Mouse (Mus musculus): Measurements from ENCODE around the gene Samd10.
A peak's percentile ranks its signal among the peaks of the same experiment; 100 is the strongest.

Gene Samd10

GRCm38 (mm10) chr2:181591528-181592085 lies 7.4 kb downstream of the Samd10 start, which contains the start of gene Prpf6:
Gene Prpf6, plus strand, starts transcription at chr2:181591868.
- DNase-seq = no peak

GRCm38 (mm10) chr2:181590471-181590870 lies 8.5 kb downstream of the Samd10 start:
- DNase-seq = no peak

GRCm38 (mm10) chr2:181589732-181590105 lies 9.3 kb downstream of the Samd10 start:
- no peak for DNase-seq

GRCm38 (mm10) chr2:181589011-181589731 lies 9.8 kb downstream of the Samd10 start:
- DNase-seq = no peak

GRCm38 (mm10) chr2:181588229-181588780 lies 10.7 kb downstream of the Samd10 start:
- DNase-seq = no peak

GRCm38 (mm10) chr2:181587796-181588195 lies 11.2 kb downstream of the Samd10 start:
- DNase-seq = no peak

- no peak for DNase-seq
These were observed 12.9 kb downstream of the Samd10 start for GRCm38 (mm10) chr2:181586124-181586523.

- no peak for DNase-seq
These were observed 13.5 kb downstream of the Samd10 start for GRCm38 (mm10) chr2:181585506-181585905.

GRCm38 (mm10) chr2:181584411-181584942 lies 14.5 kb downstream of the Samd10 start, which contains the start of gene Uckl1:
Gene Uckl1, minus strand, starts transcription at chr2:181584892.
- no peak for DNase-seq

- no peak for DNase-seq
These were observed 15.4 kb downstream of the Samd10 start for GRCm38 (mm10) chr2:181583460-181584257.

GRCm38 (mm10) chr2:181582939-181583338 lies 16.1 kb downstream of the Samd10 start:
- no peak for DNase-seq

- no peak for DNase-seq
These were observed 16.7 kb downstream of the Samd10 start for GRCm38 (mm10) chr2:181582358-181582757.

GRCm38 (mm10) chr2:181581402-181582120 lies 17.5 kb downstream of the Samd10 start:
- peak; percentile 87 for DNase-seq

GRCm38 (mm10) chr2:181581016-181581401 lies 18.0 kb downstream of the Samd10 start:
- peak; percentile 86 for DNase-seq

GRCm38 (mm10) chr2:181580131-181580772 lies 18.8 kb downstream of the Samd10 start:
- DNase-seq = no peak

- no peak for DNase-seq
These were observed 19.3 kb downstream of the Samd10 start for GRCm38 (mm10) chr2:181579681-181580080.

- no peak for DNase-seq
These were observed 20.0 kb downstream of the Samd10 start for GRCm38 (mm10) chr2:181578790-181579618.

- no peak for DNase-seq
These were observed 20.9 kb downstream of the Samd10 start for GRCm38 (mm10) chr2:181577981-181578581.

GRCm38 (mm10) chr2:181577126-181577525 lies 21.9 kb downstream of the Samd10 start:
- no peak for DNase-seq

- no peak for DNase-seq
These were observed 22.4 kb downstream of the Samd10 start for GRCm38 (mm10) chr2:181576613-181577012.

All from lung, postnatal 14 days (tissue).